Mouse (Mus musculus): ENCODE measurements around the gene Rbm5.

Rbm5 gene

GRCm38 (mm10) chr9:107702606-107703185, 68.1 kb downstream of the Rbm5 start:
- DNase-seq (ENCODE audit: low read depth in 2 of 2, low spot score in 2 of 2), result no peak

- no peak for DNase-seq (ENCODE audit: low read depth in 2 of 2, low spot score in 2 of 2)
Observed at GRCm38 (mm10) chr9:107701594-107701993, 69.2 kb downstream of the Rbm5 start.

GRCm38 (mm10) chr9:107700114-107700571, 70.7 kb downstream of the Rbm5 start:
- DNase-seq (ENCODE audit: low read depth in 2 of 2, low spot score in 2 of 2), result no peak

GRCm38 (mm10) chr9:107699376-107699980, 71.3 kb downstream of the Rbm5 start:
- DNase-seq (ENCODE audit: low read depth in 2 of 2, low spot score in 2 of 2), result no peak

- no peak for DNase-seq (ENCODE audit: low read depth in 2 of 2, low spot score in 2 of 2)
Observed at GRCm38 (mm10) chr9:107698611-107699190, 72.1 kb downstream of the Rbm5 start.

- no peak for DNase-seq (ENCODE audit: low read depth in 2 of 2, low spot score in 2 of 2)
Observed at GRCm38 (mm10) chr9:107697811-107698521, 72.8 kb downstream of the Rbm5 start.

GRCm38 (mm10) chr9:107696845-107697610, 73.8 kb downstream of the Rbm5 start:
- no peak for DNase-seq (ENCODE audit: low read depth in 2 of 2, low spot score in 2 of 2)

- no peak for DNase-seq (ENCODE audit: low read depth in 2 of 2, low spot score in 2 of 2)
Observed at GRCm38 (mm10) chr9:107696106-107696479, 74.7 kb downstream of the Rbm5 start.

- no peak for DNase-seq (ENCODE audit: low read depth in 2 of 2, low spot score in 2 of 2)
Observed at GRCm38 (mm10) chr9:107695441-107696105, 75.2 kb downstream of the Rbm5 start.

- no peak for DNase-seq (ENCODE audit: low read depth in 2 of 2, low spot score in 2 of 2)
Observed at GRCm38 (mm10) chr9:107694627-107695026, 76.2 kb downstream of the Rbm5 start.

GRCm38 (mm10) chr9:107693433-107693987, 77.3 kb downstream of the Rbm5 start:
- no peak for DNase-seq (ENCODE audit: low read depth in 2 of 2, low spot score in 2 of 2)

GRCm38 (mm10) chr9:107692785-107693184, 78.0 kb downstream of the Rbm5 start:
- DNase-seq (ENCODE audit: low read depth in 2 of 2, low spot score in 2 of 2), result no peak

- no peak for DNase-seq (ENCODE audit: low read depth in 2 of 2, low spot score in 2 of 2)
Observed at GRCm38 (mm10) chr9:107690391-107690790, 80.4 kb downstream of the Rbm5 start.
